Mouse (Mus musculus) gastrocnemius, adult 2 months (tissue): ENCODE measurements around the gene Abhd10. TPM values are rescaled to one million over a fixed set of nuclear protein-coding genes. Genes with fewer than 3 reads are reported as not detected.

Source experiments
- DNase-seq: peaks from one replicate; pipeline ENCODE4 v3.0.0; 2022
- H3K27ac ChIP-seq: fragments of 200-600 bp; 2 replicates; pipeline ENCODE4 v1.8.1; 2022; ENCODE audit warnings: mild to moderate bottlenecking
- H3K4me3 ChIP-seq: fragments of 200-600 bp; 2 replicates; pipeline ENCODE4 v1.8.1; 2022; ENCODE audit warnings: mild to moderate bottlenecking, moderate library complexity
- CTCF ChIP-seq: fragments of 200-600 bp; IDR thresholded peaks from 2 replicates; pipeline ENCODE4 v1.8.1; 2022; ENCODE audit warnings: antibody characterized with exemption, mild to moderate bottlenecking, moderate library complexity
- intact Hi-C: fragments of 180-260 bp; cut with DNase I; formaldehyde crosslinking; loops from one replicate; pipeline ENCODE4 v1.15.1; 2025
- long read RNA-seq, 2 experiments: library from polyadenylated mRNA; stranded (forward); transcript quantifications; one replicate each; pipeline ENCODE4 v2.0.0; 2021
- total RNA-seq, 2 experiments: library from RNA; stranded (reverse); gene quantifications; 2 replicates each; pipeline ENCODE4 v1.2.3; 2021

Gene Abhd10
- 10 to 100 TPM; 11.4 to 13.6 TPM for total RNA-seq
- long read RNA-seq, experiment 1, transcript Abhd10-201 (5 exons, 2,848 nt): major isoform, 5 of 17 reads
- long read RNA-seq, experiment 1, partial matches to known transcripts: 2 of 17 reads
- long read RNA-seq, experiment 1, other reads (novel, unspliced or antisense): 9 of 17 reads
- long read RNA-seq, experiment 2, transcript Abhd10-201 (5 exons, 2,848 nt): major isoform, 7 of 21 reads
- long read RNA-seq, experiment 2, partial matches to known transcripts: 4 of 21 reads
- long read RNA-seq, experiment 2, other reads (novel, unspliced or antisense): 6 of 21 reads

- H3K4me3 ChIP-seq: peak within 1 kb of the TSS; percentile 95
- intact Hi-C loops: no loop called here
- H3K27ac ChIP-seq: peak within 1 kb of the TSS; percentile 95
- TF ChIP-seq CTCF: no peak
- DNase-seq: peak; percentile 97
Observed at GRCm38 (mm10) chr16:45742615-45743476, at the start of gene Abhd10. Abhd10 (minus strand) TSS chr16:45742955.

DNA sequence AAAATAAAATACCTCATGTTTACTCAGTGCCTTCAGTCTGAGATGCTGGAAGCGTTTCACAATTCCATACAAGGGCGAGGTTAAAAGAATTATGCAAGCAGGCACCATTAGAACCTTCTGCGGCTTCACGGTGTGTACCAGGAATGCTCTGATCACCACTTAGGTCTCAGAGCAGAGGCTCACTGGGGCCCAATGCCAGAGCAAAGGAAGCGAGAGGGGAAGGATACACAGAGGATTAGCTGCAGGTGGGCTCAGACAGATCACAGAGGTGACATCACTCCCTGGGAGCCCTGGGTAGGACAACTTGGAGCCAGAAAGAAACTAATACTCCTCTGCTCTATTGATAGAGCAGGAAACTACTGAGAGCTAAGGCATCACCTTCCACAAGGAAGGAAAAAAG is 48.5 kb upstream of the Abhd10 start:
- DNase-seq: no peak
- peak overlapping the region; percentile 4; the same call in 1 of the 2 replicates for H3K27ac ChIP-seq
- no peak overlapping the region for H3K4me3 ChIP-seq
- intact Hi-C loops: no loop called here
- no peak for TF ChIP-seq CTCF

GRCm38 (mm10) chr16:45789311-45789710 is 46.6 kb upstream of the Abhd10 start:
- intact Hi-C loops: no loop called here
- no peak for TF ChIP-seq CTCF
- Histone ChIP-seq H3K4me3 (no peak overlapping the region), H3K27ac (no peak overlapping the region)
- no peak for DNase-seq

GRCm38 (mm10) chr16:45787650-45788049 is 44.9 kb upstream of the Abhd10 start:
- no peak for TF ChIP-seq CTCF
- intact Hi-C loops: no loop called here
- no peak overlapping the region for H3K27ac ChIP-seq
- DNase-seq: no peak
- H3K4me3 ChIP-seq: no peak overlapping the region

GRCm38 (mm10) chr16:45786639-45787038 is 43.9 kb upstream of the Abhd10 start:
- Histone ChIP-seq H3K4me3 (no peak overlapping the region), H3K27ac (no peak overlapping the region; the same call in 1 of the 2 replicates)
- TF ChIP-seq CTCF: peak; percentile 48
- intact Hi-C loops: no loop called here
- no peak for DNase-seq

DNA sequence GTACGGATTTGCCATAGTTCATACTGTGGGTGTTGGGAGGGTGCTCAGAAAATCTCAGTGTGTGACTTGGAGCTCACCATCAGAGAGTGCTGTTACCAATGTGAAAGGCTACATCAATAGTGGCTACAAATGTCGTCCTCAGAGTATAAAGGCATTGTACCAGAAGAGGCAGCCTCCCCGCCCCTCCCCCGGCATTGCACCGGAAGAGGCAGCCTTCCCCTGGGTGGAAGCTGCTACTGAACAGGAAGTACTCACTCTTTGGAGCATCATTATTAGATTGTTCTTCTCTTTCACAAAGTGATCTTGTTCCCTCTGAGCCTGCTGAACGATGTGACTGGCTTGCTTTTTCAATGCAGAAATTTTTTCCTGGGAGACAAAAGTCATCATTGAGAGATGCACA is 37.2 kb upstream of the Abhd10 start:
- intact Hi-C loops: no loop called here
- DNase-seq: no peak
- no peak for TF ChIP-seq CTCF

DNA sequence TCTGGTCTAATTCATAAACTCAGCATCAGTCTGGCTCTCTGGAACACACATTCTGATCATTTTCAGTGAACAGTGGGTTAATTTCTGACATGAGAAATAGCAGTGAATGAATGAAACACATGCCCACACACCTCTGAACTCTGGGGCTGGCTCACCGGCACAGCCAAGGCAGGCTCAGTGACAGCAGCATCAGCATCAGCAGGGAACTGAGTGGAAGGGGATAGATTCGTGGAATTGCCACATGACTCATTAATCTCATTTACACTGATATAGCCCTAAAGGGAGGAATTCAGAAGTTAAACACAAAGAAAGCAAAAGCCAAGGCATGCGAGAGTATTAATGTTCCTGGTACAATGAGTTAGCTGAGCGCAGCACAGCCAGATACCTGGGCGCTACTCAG is 32.1 kb upstream of the Abhd10 start:
- no peak for DNase-seq
- intact Hi-C loops: loop anchor here (5.0 kb wide), 1 partner anchor 187 kb away; no protein-coding TSS in a partner anchor
- H3K27ac ChIP-seq: no peak overlapping the region
- H3K4me3 ChIP-seq: no peak overlapping the region
- no peak for TF ChIP-seq CTCF

More for the DNA sequence above, 37.2 kb upstream of the Abhd10 start:
- Histone ChIP-seq H3K4me3 (no peak overlapping the region), H3K27ac (no peak overlapping the region)

DNA sequence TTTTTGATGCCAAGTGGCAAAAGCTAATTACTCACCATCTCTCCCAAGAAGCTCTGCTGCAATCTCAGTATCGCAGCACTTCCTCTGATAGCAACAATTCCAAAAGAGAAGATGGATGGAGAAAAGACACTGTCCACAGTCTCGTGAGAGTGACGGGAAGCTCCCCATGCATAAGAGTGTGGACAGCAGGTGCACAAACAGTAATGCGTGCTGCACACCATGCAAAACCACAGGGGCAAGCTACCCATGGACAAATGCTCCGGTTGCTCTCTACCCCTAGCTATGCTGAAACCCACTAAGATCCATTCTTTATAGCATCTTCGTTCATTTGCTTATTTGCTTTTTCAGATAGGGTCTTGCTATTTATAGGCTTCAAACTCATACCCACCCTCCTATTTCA is 28.2 kb upstream of the Abhd10 start:
- TF ChIP-seq CTCF: no peak
- intact Hi-C loops: loop anchor here (5.0 kb wide), 1 partner anchor 191 kb away; no protein-coding TSS in a partner anchor
- Histone ChIP-seq H3K27ac (no peak overlapping the region), H3K4me3 (no peak overlapping the region)
- no peak for DNase-seq

DNA sequence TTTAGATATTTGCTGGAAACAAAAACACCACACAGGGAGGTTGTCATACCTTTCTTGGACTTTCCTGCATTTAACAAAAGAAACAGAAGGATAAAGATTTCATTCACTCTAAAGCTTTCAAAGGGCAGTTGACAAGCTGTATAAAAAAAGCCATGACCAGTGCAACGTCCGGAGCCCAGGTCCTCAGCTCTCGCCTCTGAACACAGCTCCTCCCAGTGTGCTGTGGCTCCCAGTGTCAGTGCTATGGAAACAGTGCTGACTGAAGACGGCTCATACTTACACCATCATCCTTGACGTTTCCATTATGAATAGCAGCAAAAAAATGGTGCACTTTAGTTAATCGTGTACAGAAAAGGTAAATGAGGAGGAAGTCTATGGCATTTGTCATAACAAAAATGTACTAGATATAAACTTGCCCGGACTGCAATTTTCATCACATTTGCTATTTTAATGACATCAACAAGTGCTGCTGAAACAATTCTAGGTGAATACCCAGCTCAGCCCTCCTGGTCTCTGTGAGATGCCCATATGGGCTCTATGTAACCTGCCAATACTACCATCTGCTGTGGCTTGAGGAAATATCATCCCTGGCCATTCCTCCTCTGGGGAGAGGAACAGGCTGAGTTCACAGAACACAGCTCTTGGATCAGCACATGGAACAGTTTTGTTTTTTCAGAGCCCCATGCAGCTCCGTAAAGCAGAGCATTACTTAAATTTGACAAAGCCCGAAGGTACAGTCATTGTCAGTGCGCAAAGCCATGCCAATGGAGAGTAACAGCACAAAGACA is 25.3 kb upstream of the Abhd10 start:
- peak overlapping the region; percentile 25 for H3K27ac ChIP-seq

GRCm38 (mm10) chr16:45767434-45767833 is 24.7 kb upstream of the Abhd10 start:
- intact Hi-C loops: no loop called here
- Histone ChIP-seq H3K27ac (peak overlapping the region; percentile 25; the same call in 1 of the 2 replicates), H3K4me3 (no peak overlapping the region)
- no peak for TF ChIP-seq CTCF
- no peak for DNase-seq

More for the DNA sequence above, 25.3 kb upstream of the Abhd10 start:
- peak overlapping the region; percentile 7; the same call in 1 of the 2 replicates for H3K4me3 ChIP-seq
- intact Hi-C loops: no loop called here
- DNase-seq: peak; percentile 22
- no peak for TF ChIP-seq CTCF

DNA sequence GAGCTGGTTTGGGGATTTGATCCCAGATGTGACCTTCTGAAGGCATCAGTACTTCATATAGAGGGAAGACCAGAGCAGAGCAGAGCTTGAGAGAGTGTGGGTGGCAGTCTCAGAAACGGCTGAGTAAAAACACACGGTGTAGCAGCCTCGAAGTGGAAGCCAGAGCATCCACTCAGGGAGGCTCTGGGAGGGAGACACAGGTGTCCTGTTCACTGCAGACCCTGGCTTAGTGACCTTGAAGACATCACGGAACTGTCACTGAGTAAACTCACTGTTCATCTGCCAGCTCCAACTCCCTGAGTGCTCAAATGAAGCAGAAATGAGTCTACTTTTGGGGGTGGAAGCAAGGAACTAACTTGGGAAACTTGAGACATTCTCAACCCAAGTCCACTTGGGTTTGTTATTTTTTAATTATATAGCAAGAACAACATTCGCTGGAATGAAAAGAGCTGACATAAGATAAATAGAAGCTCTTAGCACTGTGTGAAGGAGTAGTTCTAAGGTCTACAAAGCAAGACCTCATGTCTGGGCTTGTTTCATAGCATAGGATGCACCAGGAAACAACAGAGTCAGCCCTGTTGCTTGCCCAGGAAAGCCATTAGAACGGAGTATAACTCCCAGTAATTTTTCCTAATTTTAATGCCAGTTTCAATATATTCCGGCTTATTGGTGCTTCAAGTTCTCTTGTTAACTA is 23.2 kb upstream of the Abhd10 start:
- no peak for TF ChIP-seq CTCF
- no peak overlapping the region for H3K27ac ChIP-seq
- intact Hi-C loops: no loop called here

GRCm38 (mm10) chr16:45765102-45765501 is 22.3 kb upstream of the Abhd10 start:
- no peak for TF ChIP-seq CTCF
- no peak overlapping the region for H3K4me3 ChIP-seq
- intact Hi-C loops: no loop called here
- H3K27ac ChIP-seq: no peak overlapping the region
- DNase-seq: no peak

More for the DNA sequence above, 23.2 kb upstream of the Abhd10 start:
- no peak overlapping the region for H3K4me3 ChIP-seq
- no peak for DNase-seq
